Mouse (Mus musculus): ENCODE data around the gene Rnf11. TPM values are rescaled to one million over a fixed set of nuclear protein-coding genes. Genes with fewer than 3 reads are reported as not detected.

Gene Rnf11
- polyA plus RNA-seq, 1 experiment from 2014 or later: 49.1 TPM

- Histone ChIP-seq H3K4me1 (peaks cover 10% of the 10 kb centered on the region), H3K9ac (peak overlapping the region; percentile 95; the same call in 1 of the 2 replicates), H3K27ac (no peak overlapping the region), H3K9me3 (no peaks in the 10 kb centered on the region), H3K4me3 (replicated peaks) (peak overlapping the region; percentile 93), H3K4me2 (peak overlapping the region; percentile 76), H3K27me3 (no peaks in the 10 kb centered on the region), H3K36me3 (replicated peaks) (peaks cover 11% of the 10 kb centered on the region; the same call in 1 of the 2 replicates)
- ATAC-seq (ENCODE audit: low FRiP score): no peak
- 52% methylated on average over 2 of the region's 2 CpGs for WGBS
Measured at GRCm38 (mm10) chr4:109475078-109475477, 9.4 kb downstream of the Rnf11 start.

GRCm38 (mm10) chr4:109472566-109472965, 12.0 kb downstream of the Rnf11 start:
- Histone ChIP-seq H3K27me3 (no peaks in the 10 kb centered on the region), H3K4me1 (peaks cover 10% of the 10 kb centered on the region), H3K9ac (no peak overlapping the region), H3K27ac (no peak overlapping the region), H3K9me3 (no peaks in the 10 kb centered on the region), H3K36me3 (replicated peaks) (peaks cover 11% of the 10 kb centered on the region; the same call in 1 of the 2 replicates), H3K4me2 (no peak overlapping the region), H3K4me3 (replicated peaks) (no peak overlapping the region)
- no peak for ATAC-seq (ENCODE audit: low FRiP score)
- WGBS: 89% methylated on average over 3 of the region's 3 CpGs

- Histone ChIP-seq H3K4me2 (no peak overlapping the region), H3K27me3 (no peaks in the 10 kb centered on the region)
Measured at GRCm38 (mm10) chr4:109471606-109472005, 12.9 kb downstream of the Rnf11 start.

GRCm38 (mm10) chr4:109467687-109468086, 16.8 kb downstream of the Rnf11 start:
- ATAC-seq (ENCODE audit: low FRiP score): no peak
- no peaks in the 10 kb centered on the region for H3K27me3 ChIP-seq

More at GRCm38 (mm10) chr4:109471606-109472005, 12.9 kb downstream of the Rnf11 start:
- Histone ChIP-seq H3K4me1 (peaks cover 10% of the 10 kb centered on the region), H3K27ac (no peak overlapping the region), H3K4me3 (replicated peaks) (no peak overlapping the region), H3K9ac (no peak overlapping the region), H3K36me3 (replicated peaks) (peaks cover 11% of the 10 kb centered on the region; the same call in 1 of the 2 replicates), H3K9me3 (no peaks in the 10 kb centered on the region)
- no peak for ATAC-seq (ENCODE audit: low FRiP score)

GRCm38 (mm10) chr4:109463892-109464291, 20.6 kb downstream of the Rnf11 start:
- Histone ChIP-seq H3K9ac (no peak overlapping the region), H3K9me3 (no peaks in the 10 kb centered on the region), H3K4me3 (replicated peaks) (no peak overlapping the region), H3K36me3 (replicated peaks) (no peaks in the 10 kb centered on the region), H3K4me1 (no peaks in the 10 kb centered on the region), H3K27me3 (no peaks in the 10 kb centered on the region), H3K4me2 (no peak overlapping the region), H3K27ac (no peak overlapping the region)
- ATAC-seq (ENCODE audit: low FRiP score): no peak

More at GRCm38 (mm10) chr4:109467687-109468086, 16.8 kb downstream of the Rnf11 start:
- Histone ChIP-seq H3K9me3 (no peaks in the 10 kb centered on the region), H3K36me3 (replicated peaks) (peaks cover 8% of the 10 kb centered on the region; the same call in 1 of the 2 replicates), H3K4me2 (no peak overlapping the region), H3K4me3 (replicated peaks) (no peak overlapping the region), H3K9ac (no peak overlapping the region), H3K4me1 (no peaks in the 10 kb centered on the region), H3K27ac (no peak overlapping the region)

GRCm38 (mm10) chr4:109460421-109461179, 23.9 kb downstream of the Rnf11 start:
- H3K4me3 ChIP-seq (replicated peaks): no peak overlapping the region
- no peak overlapping the region for H3K4me2 ChIP-seq
- no peak overlapping the region for H3K27ac ChIP-seq
- ATAC-seq (ENCODE audit: low FRiP score): no peak
- no peaks in the 10 kb centered on the region for H3K4me1 ChIP-seq
- no peaks in the 10 kb centered on the region for H3K27me3 ChIP-seq
- WGBS: 70% methylated on average over 3 of the region's 3 CpGs
- no peaks in the 10 kb centered on the region for H3K9me3 ChIP-seq
- no peaks in the 10 kb centered on the region for H3K36me3 ChIP-seq (replicated peaks)
- H3K9ac ChIP-seq: no peak overlapping the region

- no peak overlapping the region for H3K9ac ChIP-seq
- ATAC-seq (ENCODE audit: low FRiP score): no peak
- H3K4me2 ChIP-seq: no peak overlapping the region
- 93% methylated on average over 6 of the region's 6 CpGs for WGBS
- H3K4me3 ChIP-seq (replicated peaks): no peak overlapping the region
- no peaks in the 10 kb centered on the region for H3K27me3 ChIP-seq
- H3K27ac ChIP-seq: no peak overlapping the region
- no peaks in the 10 kb centered on the region for H3K4me1 ChIP-seq
- H3K36me3 ChIP-seq (replicated peaks): peaks cover 2% of the 10 kb centered on the region; the same call in 1 of the 2 replicates
- H3K9me3 ChIP-seq: no peaks in the 10 kb centered on the region
Measured at GRCm38 (mm10) chr4:109456821-109457220, 27.7 kb downstream of the Rnf11 start.

GRCm38 (mm10) chr4:109448531-109448930, 36.0 kb downstream of the Rnf11 start:
- Histone ChIP-seq H3K27me3 (no peaks in the 10 kb centered on the region), H3K9me3 (no peaks in the 10 kb centered on the region), H3K4me2 (no peak overlapping the region), H3K36me3 (replicated peaks) (no peaks in the 10 kb centered on the region), H3K9ac (no peak overlapping the region), H3K4me1 (peaks cover 9% of the 10 kb centered on the region), H3K4me3 (replicated peaks) (no peak overlapping the region), H3K27ac (no peak overlapping the region)
- no peak for ATAC-seq (ENCODE audit: low FRiP score)
- 97% methylated on average over 2 of the region's 2 CpGs for WGBS

GRCm38 (mm10) chr4:109445956-109446355, 38.6 kb downstream of the Rnf11 start:
- no peak overlapping the region for H3K4me2 ChIP-seq
- H3K9me3 ChIP-seq: no peaks in the 10 kb centered on the region
- WGBS: 81% methylated on average over 1 of the region's 1 CpGs
- no peak overlapping the region for H3K4me3 ChIP-seq (replicated peaks)
- H3K4me1 ChIP-seq: peaks cover 9% of the 10 kb centered on the region
- H3K27ac ChIP-seq: no peak overlapping the region
- H3K36me3 ChIP-seq (replicated peaks): no peaks in the 10 kb centered on the region
- H3K9ac ChIP-seq: no peak overlapping the region
- no peak for ATAC-seq (ENCODE audit: low FRiP score)
- no peaks in the 10 kb centered on the region for H3K27me3 ChIP-seq

- no peak for ATAC-seq (ENCODE audit: low FRiP score)
Measured at GRCm38 (mm10) chr4:109445397-109445796, 39.1 kb downstream of the Rnf11 start.

GRCm38 (mm10) chr4:109444951-109445350, 39.6 kb downstream of the Rnf11 start:
- Histone ChIP-seq H3K4me1 (peaks cover 9% of the 10 kb centered on the region), H3K4me2 (no peak overlapping the region), H3K9me3 (no peaks in the 10 kb centered on the region), H3K27ac (no peak overlapping the region), H3K27me3 (no peaks in the 10 kb centered on the region), H3K9ac (no peak overlapping the region), H3K4me3 (replicated peaks) (no peak overlapping the region), H3K36me3 (replicated peaks) (no peaks in the 10 kb centered on the region)
- WGBS: 34% methylated on average over 2 of the region's 2 CpGs
- no peak for ATAC-seq (ENCODE audit: low FRiP score)

More at GRCm38 (mm10) chr4:109445397-109445796, 39.1 kb downstream of the Rnf11 start:
- Histone ChIP-seq H3K4me1 (peaks cover 9% of the 10 kb centered on the region), H3K27me3 (no peaks in the 10 kb centered on the region), H3K9me3 (no peaks in the 10 kb centered on the region), H3K4me3 (replicated peaks) (no peak overlapping the region), H3K4me2 (no peak overlapping the region), H3K36me3 (replicated peaks) (no peaks in the 10 kb centered on the region), H3K9ac (no peak overlapping the region), H3K27ac (no peak overlapping the region)
- WGBS: 91% methylated on average over 2 of the region's 2 CpGs

- Histone ChIP-seq H3K36me3 (replicated peaks) (no peaks in the 10 kb centered on the region), H3K4me2 (no peak overlapping the region), H3K4me1 (peaks cover 9% of the 10 kb centered on the region), H3K9me3 (no peaks in the 10 kb centered on the region), H3K27ac (no peak overlapping the region), H3K27me3 (no peaks in the 10 kb centered on the region), H3K9ac (no peak overlapping the region), H3K4me3 (replicated peaks) (no peak overlapping the region)
- 60% methylated on average over 6 of the region's 6 CpGs for WGBS
- no peak for ATAC-seq (ENCODE audit: low FRiP score)
Measured at GRCm38 (mm10) chr4:109444471-109444870, 40.1 kb downstream of the Rnf11 start.

GRCm38 (mm10) chr4:109442649-109443048, 41.9 kb downstream of the Rnf11 start:
- Histone ChIP-seq H3K27me3 (no peaks in the 10 kb centered on the region), H3K9me3 (no peaks in the 10 kb centered on the region), H3K27ac (no peak overlapping the region), H3K4me1 (peaks cover 9% of the 10 kb centered on the region), H3K9ac (no peak overlapping the region), H3K36me3 (replicated peaks) (no peaks in the 10 kb centered on the region), H3K4me3 (replicated peaks) (no peak overlapping the region), H3K4me2 (no peak overlapping the region)
- WGBS: 88% methylated on average over 4 of the region's 4 CpGs
- no peak for ATAC-seq (ENCODE audit: low FRiP score)
